Mouse (Mus musculus) skeletal muscle tissue, adult 2 months (tissue): ENCODE results near the gene Hhipl1.
A peak's percentile ranks its signal among the peaks of the same experiment; 100 is the strongest.

Experiments used
- DNase-seq: peaks from one replicate; pipeline ENCODE4 v3.0.0-alpha.2; 2012; ENCODE audit warnings: low read depth, low spot score

Hhipl1 gene

GRCm38 (mm10) chr12:108312432-108312851, 6.4 kb downstream of the Hhipl1 start:
- no peak for DNase-seq

DNA sequence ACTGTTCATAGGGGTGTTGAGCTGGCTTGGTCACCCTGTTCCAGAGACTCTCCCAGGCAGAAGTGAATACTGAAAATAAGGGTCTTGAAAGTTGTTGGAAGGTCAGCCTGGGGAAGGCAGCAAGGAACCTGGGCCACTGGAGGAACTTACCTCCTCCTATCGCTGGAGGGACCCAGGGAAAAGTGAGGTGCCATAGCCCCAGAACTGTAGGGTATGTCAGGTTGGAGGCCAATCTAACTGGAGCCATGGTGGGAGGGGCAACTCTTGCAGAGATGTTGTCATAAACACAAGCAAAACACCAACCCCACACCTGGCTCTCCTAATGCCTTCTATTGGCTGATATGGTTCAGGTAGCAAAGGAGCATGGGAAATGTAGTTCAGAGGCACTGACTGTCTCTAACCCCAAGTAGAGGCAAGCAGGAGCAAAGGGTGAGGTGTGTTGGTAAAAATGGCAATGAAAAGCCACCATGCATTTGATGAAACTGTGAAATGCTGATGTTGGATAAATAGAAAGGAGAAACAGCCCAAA, 7.2 kb downstream of the Hhipl1 start:
- no peak for DNase-seq

GRCm38 (mm10) chr12:108315818-108316217, 9.7 kb downstream of the Hhipl1 start:
- DNase-seq: no peak

- no peak for DNase-seq
Observed at GRCm38 (mm10) chr12:108316655-108317054, 10.6 kb downstream of the Hhipl1 start.

DNA sequence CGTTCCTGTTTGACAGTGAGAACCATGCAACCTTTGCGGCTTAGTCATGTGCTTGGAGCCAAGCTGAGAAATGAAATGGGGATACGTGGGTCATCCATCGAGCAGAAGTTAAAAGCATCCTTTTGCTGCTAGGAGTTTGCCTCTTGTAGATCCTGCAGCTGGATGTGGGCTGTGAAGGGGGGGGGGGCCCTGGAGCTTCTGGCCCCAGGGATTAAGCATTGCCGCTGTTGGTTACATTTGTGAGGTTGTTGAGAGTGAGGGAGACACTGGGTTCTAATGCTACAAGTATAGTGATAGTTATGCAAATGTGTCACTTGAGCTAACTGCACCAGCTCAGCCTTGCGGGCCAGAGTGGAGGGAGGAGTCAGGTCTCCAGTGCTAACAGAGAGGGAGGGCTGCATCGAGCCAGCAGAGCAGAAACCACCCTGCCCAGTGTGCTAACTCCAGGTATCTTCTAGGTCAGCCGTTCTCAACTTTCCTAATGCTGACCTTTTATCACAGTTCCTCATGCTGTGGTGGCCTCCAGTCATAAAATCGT, 11.2 kb downstream of the Hhipl1 start:
- no peak for DNase-seq

GRCm38 (mm10) chr12:108317826-108318430, 11.9 kb downstream of the Hhipl1 start:
- no peak for DNase-seq

DNA sequence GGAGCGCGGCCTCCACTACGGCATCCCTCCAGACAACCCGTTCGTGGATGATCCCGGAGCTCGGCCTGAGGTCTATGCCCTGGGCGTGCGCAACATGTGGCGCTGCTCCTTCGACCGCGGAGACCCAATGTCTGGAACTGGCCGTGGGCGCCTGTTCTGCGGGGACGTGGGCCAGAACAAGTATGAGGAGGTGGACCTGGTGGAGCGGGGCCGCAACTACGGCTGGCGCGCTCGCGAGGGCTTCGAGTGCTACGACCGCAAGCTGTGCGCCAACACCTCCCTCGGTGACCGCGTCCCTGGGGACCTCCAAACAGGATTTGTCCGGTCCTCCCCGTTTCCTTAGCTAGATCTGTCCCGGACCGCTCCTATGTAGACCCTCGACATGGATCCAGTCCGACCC, 12.4 kb downstream of the Hhipl1 start:
- no peak for DNase-seq

- DNase-seq: no peak
Observed at GRCm38 (mm10) chr12:108320096-108320495, 14.0 kb downstream of the Hhipl1 start.

GRCm38 (mm10) chr12:108326401-108326800, 20.3 kb downstream of the Hhipl1 start:
- DNase-seq: no peak

DNA sequence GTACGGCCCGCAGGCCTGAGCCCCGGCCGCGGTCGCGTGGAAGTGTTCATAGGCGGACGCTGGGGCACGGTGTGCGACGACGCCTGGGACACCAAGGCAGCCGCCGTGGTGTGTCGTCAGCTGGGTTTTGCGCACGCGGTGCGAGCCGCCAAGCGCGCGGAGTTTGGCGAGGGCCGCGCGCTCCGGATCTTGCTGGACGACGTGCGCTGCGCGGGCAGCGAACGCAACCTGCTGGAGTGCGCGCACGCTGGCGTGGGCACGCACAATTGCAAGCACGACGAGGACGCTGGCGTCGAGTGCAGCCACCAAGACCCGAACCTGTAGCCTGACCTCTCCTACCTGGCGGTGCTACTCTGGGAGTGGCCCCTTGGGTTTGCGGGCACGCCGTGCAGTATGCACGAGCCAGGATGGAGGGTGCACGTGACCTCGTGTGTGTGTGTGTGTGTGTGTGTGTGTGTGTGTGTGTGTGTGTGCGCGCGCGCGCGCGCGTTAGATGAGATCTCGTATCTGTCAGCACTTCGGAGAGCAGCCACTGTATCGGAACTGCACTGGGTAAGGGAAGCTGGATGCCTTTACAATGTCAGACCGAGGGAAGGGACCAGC, 21.9 kb downstream of the Hhipl1 start:
- no peak for DNase-seq

DNA sequence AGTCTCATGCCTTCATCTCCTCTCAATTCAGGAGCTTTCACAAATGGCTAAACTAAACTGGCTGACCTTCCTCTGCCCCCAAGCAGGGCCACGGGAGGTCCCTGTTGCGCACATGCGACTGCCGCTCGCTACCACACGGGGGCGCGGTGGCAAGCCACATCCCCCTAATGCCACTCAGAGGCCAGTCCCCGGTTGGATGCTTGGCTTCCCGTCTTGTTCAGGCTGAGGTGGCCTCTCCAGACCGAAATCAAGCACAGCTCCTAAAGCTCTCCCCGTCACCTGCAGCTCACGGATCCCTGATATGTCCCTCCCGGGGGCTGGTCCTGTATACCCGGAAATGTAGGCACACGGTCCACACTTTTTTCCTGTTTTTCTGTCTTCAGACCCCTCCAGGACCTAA, 27.0 kb downstream of the Hhipl1 start:
- DNase-seq: peak; percentile 68

DNA sequence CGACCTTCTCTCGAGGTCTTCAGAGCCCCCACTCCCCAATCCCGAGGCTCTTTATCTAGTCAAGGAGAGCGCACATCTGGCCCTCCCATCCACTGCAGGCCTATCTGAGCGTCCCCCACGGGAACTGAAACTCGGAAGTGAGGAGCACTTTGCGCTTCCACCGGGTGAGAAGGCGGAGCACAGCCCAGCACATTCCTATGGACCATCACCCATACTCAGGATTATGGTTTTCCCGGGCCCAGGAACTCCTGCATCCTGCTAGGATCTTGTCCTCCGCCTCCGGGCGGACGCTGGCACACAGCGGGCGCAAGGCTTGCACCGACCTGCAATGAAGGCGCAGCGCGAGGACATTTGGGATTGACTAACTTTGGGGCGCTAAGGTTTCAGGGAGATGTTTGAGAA, 27.4 kb downstream of the Hhipl1 start:
- no peak for DNase-seq

- peak; percentile 99 for DNase-seq
Observed at GRCm38 (mm10) chr12:108333895-108334445, 27.9 kb downstream of the Hhipl1 start, which contains the start of gene Cyp46a1. TSS of gene Cyp46a1 (plus strand) at chr12:108334381.

DNA sequence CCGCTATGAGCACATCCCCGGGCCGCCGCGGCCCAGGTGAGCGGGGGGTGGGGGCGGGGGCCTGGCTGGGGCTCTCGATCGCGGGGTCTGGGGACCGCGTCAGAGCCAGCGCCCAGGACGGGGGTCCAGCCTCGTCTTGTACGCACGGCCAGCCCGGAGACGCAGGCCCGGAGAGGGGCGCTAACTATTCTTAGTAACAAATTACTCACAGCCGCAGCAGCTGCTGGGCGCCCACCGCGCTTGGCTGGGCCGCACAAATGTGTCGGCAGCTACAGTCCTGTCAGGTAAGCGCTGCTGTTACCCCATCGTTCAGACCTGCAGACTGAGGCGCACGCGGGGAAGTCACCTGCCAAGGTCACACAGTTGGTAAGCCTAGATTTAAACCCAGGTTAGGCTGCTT, 28.5 kb downstream of the Hhipl1 start:
- DNase-seq: no peak

GRCm38 (mm10) chr12:108338572-108339190, 32.6 kb downstream of the Hhipl1 start:
- peak; percentile 27 for DNase-seq

GRCm38 (mm10) chr12:108348151-108348550, 42.1 kb downstream of the Hhipl1 start:
- no peak for DNase-seq

- no peak for DNase-seq
Observed at GRCm38 (mm10) chr12:108349026-108349425, 43.0 kb downstream of the Hhipl1 start.

- no peak for DNase-seq
Observed at GRCm38 (mm10) chr12:108350931-108351330, 44.9 kb downstream of the Hhipl1 start.

DNA sequence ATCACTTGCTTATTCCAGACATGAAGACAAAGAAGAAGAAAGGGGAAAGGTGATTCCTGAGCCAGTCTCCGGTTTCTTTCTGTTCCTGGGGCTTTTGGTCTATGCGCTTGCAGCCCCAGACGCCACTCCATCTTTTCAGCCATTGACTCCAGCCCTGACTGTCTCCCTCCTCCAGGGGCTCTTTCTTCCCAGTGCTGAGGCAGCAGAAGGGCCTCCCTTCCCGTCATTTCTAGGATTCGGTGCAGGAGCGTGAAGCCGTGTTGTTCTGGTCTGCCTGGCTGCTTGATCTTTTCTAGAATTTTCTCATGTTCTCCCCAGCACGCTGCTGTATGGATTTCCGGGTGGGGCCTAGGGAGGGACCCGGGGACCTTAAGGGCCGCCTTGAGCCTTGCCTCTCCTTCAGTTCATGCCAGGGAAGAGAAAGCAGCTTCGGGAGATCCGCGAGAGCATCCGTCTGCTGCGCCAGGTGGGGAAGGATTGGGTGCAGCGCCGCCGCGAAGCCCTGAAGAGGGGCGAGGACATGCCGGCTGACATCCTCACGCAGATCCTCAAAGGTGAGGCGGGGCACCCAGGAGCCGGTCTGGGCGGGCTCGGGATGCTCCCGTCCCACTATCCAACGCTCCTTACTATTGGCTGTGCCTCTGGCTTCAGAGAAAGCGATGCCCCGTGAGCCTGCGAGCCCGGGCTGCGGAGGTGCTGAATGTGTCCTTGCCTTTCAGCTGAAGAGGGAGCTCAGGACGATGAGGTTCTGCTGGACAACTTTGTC, 46.5 kb downstream of the Hhipl1 start:
- DNase-seq: no peak

DNA sequence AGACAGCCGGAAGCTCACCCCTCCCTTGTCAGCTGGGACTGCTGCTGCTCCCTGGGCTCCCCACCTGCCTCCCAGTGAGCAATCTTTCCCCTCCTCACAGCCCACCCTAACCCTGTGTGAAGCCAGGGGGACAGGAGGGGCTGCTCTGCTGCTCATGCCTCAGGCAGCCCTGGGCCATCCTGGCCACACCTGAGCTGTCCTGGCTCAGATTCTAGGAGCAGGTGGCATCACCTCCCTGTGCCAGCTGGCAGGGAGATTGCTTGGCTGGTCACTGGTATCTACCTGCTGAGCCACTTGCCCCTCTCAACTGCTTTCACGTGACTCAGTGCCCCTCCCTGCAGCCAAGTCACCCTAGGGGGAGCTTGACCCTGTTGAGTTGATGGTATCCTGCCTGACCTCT, 48.2 kb downstream of the Hhipl1 start:
- DNase-seq: no peak

DNA sequence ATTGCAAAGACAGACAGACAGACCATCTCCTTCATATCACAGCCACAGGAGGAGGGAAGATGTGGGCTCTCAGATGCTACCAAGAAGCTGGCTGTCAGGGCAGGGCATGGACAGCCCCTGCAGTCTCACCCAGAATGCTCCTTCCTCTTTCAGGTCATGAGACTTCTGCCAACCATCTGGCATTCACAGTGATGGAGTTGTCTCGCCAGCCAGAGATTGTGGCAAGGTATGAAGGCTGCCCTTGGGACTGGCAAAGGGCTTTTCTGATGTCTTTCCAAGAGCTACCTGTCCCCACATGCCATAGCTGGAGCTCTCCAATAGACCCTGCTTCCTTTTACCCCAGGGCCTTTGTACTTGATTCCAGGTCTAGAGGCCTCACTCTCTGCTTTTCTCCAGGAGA, 49.2 kb downstream of the Hhipl1 start:
- DNase-seq: no peak

DNA sequence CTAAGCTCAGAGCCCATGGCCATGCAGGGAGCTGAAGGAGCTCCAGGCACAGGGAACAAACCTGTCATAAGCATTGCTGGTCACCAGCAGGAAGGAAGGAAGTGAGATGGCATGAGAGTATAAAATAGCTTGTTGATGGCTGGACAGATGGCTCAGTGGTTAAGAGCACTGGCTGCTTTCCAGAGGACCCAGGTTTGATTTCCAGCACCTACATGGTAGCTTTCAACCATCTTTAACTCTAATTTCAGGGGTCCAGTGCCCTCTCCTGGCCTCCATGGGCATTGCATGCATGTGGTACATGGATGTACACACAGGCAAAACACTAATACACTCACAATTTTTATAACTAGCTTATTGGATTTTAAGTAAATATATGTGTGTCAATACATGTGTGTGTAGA, 49.9 kb downstream of the Hhipl1 start:
- DNase-seq: no peak
